Mouse (Mus musculus) induced T-regulatory cell, adult 2 months (primary cell): ENCODE results near the gene Spata1.

Experiments used
- DNase-seq: peaks from one replicate; pipeline ENCODE4 v3.0.0-alpha.2; 2012; ENCODE audit warnings: low read depth

Gene Spata1

GRCm38 (mm10) chr3:146499431-146500002 is at the start of gene Spata1, which contains the start of gene Gng5:
Spata1 (minus strand) TSS chr3:146499753.
Gng5 (plus strand) TSS chr3:146499807.
- DNase-seq = peak; percentile 95

GRCm38 (mm10) chr3:146543632-146544031 is 44.1 kb upstream of the Spata1 start:
- DNase-seq = no peak

GRCm38 (mm10) chr3:146540521-146541273 is 41.1 kb upstream of the Spata1 start:
- no peak for DNase-seq

- no peak for DNase-seq
These were observed 35.4 kb upstream of the Spata1 start for GRCm38 (mm10) chr3:146534986-146535385.

- no peak for DNase-seq
These were observed 28.8 kb upstream of the Spata1 start for GRCm38 (mm10) chr3:146528335-146528734.

GRCm38 (mm10) chr3:146521652-146522020 is 22.1 kb upstream of the Spata1 start:
- no peak for DNase-seq

GRCm38 (mm10) chr3:146520798-146521651 is 21.5 kb upstream of the Spata1 start, which contains the start of gene Rpf1:
Rpf1 (minus strand) TSS chr3:146521429.
- peak; percentile 96 for DNase-seq

GRCm38 (mm10) chr3:146520226-146520797 is 20.8 kb upstream of the Spata1 start:
- no peak for DNase-seq

GRCm38 (mm10) chr3:146506711-146507110 is 7.2 kb upstream of the Spata1 start:
- DNase-seq = no peak

GRCm38 (mm10) chr3:146501601-146502123 is 2.1 kb upstream of the Spata1 start:
- DNase-seq = no peak

- no peak for DNase-seq
These were observed 1.3 kb upstream of the Spata1 start for GRCm38 (mm10) chr3:146500810-146501201.

- peak; percentile 81 for DNase-seq
These were observed 653 bp upstream of the Spata1 start for GRCm38 (mm10) chr3:146500003-146500809.

GRCm38 (mm10) chr3:146498989-146499388 is 564 bp downstream of the Spata1 start:
- no peak for DNase-seq

GRCm38 (mm10) chr3:146494941-146495340 is 4.6 kb downstream of the Spata1 start:
- DNase-seq = no peak

- peak; percentile 40 for DNase-seq
These were observed 13.1 kb downstream of the Spata1 start for GRCm38 (mm10) chr3:146486464-146486863.

GRCm38 (mm10) chr3:146482044-146482443 is 17.5 kb downstream of the Spata1 start:
- no peak for DNase-seq

GRCm38 (mm10) chr3:146474428-146474827 is 25.1 kb downstream of the Spata1 start:
- DNase-seq = no peak

GRCm38 (mm10) chr3:146473741-146474140 is 25.8 kb downstream of the Spata1 start:
- no peak for DNase-seq

- no peak for DNase-seq
These were observed 26.9 kb downstream of the Spata1 start for GRCm38 (mm10) chr3:146472657-146473056.

- DNase-seq = no peak
These were observed 30.3 kb downstream of the Spata1 start for GRCm38 (mm10) chr3:146469226-146469625.

GRCm38 (mm10) chr3:146462939-146463338 is 36.6 kb downstream of the Spata1 start:
- DNase-seq = no peak
